Mouse (Mus musculus): ENCODE results near the gene Cd44. TPM values are rescaled to one million over a fixed set of nuclear protein-coding genes. Genes with fewer than 3 reads are reported as not detected.

Gene Cd44
- polyA plus RNA-seq, 1 experiment, result 19.3 TPM

GRCm38 (mm10) chr2:102798149-102798548 is 103.3 kb downstream of the Cd44 start:
- Histone ChIP-seq H3K36me3 (ENCODE audit: control insufficient read depth, insufficient read depth, low read length) (no peaks in the 10 kb centered on the region), H3K4me1 (replicated peaks; ENCODE audit: control insufficient read depth, insufficient read depth, low read length) (no peaks in the 10 kb centered on the region), H3K4me3 (ENCODE audit: control insufficient read depth, insufficient read depth, low read length) (no peak overlapping the region), H3K27me3 (ENCODE audit: control insufficient read depth, insufficient read depth, low read length) (no peaks in the 10 kb centered on the region), H3K27ac (ENCODE audit: control insufficient read depth, insufficient read depth, low read length) (no peak overlapping the region)
- WGBS, result 78% methylated on average over 2 of the region's 2 CpGs
- no peak for DNase-seq
- TF ChIP-seq POLR2A (IDR thresholded peaks at IDR 0.05; ENCODE audit: control insufficient read depth, extremely low read depth, insufficient read depth, low read length, poor library complexity) (no peak), CTCF (IDR thresholded peaks at IDR 0.05; ENCODE audit: borderline replicate concordance, control insufficient read depth, extremely low read depth, insufficient read depth, low read length, poor library complexity) (no peak)

- H3K4me1 ChIP-seq (replicated peaks; ENCODE audit: control insufficient read depth, insufficient read depth, low read length), result no peaks in the 10 kb centered on the region
- no peak overlapping the region for H3K27ac ChIP-seq (ENCODE audit: control insufficient read depth, insufficient read depth, low read length)
- no peak for TF ChIP-seq CTCF (IDR thresholded peaks at IDR 0.05; ENCODE audit: borderline replicate concordance, control insufficient read depth, extremely low read depth, insufficient read depth, low read length, poor library complexity)
- no peak for TF ChIP-seq POLR2A (IDR thresholded peaks at IDR 0.05; ENCODE audit: control insufficient read depth, extremely low read depth, insufficient read depth, low read length, poor library complexity)
- no peaks in the 10 kb centered on the region for H3K36me3 ChIP-seq (ENCODE audit: control insufficient read depth, insufficient read depth, low read length)
- WGBS, result 67% methylated on average over 3 of the region's 3 CpGs
- H3K4me3 ChIP-seq (ENCODE audit: control insufficient read depth, insufficient read depth, low read length), result no peak overlapping the region
- DNase-seq, result no peak
- H3K27me3 ChIP-seq (ENCODE audit: control insufficient read depth, insufficient read depth, low read length), result no peaks in the 10 kb centered on the region
Measured at GRCm38 (mm10) chr2:102795034-102795433, 106.4 kb downstream of the Cd44 start.

- WGBS, result 94% methylated on average over 6 of the region's 6 CpGs
- H3K36me3 ChIP-seq (ENCODE audit: control insufficient read depth, insufficient read depth, low read length), result no peaks in the 10 kb centered on the region
- no peak overlapping the region for H3K27ac ChIP-seq (ENCODE audit: control insufficient read depth, insufficient read depth, low read length)
- H3K27me3 ChIP-seq (ENCODE audit: control insufficient read depth, insufficient read depth, low read length), result no peaks in the 10 kb centered on the region
- no peak for DNase-seq
- no peak overlapping the region for H3K4me3 ChIP-seq (ENCODE audit: control insufficient read depth, insufficient read depth, low read length)
- H3K4me1 ChIP-seq (replicated peaks; ENCODE audit: control insufficient read depth, insufficient read depth, low read length), result no peaks in the 10 kb centered on the region
- TF ChIP-seq POLR2A (IDR thresholded peaks at IDR 0.05; ENCODE audit: control insufficient read depth, extremely low read depth, insufficient read depth, low read length, poor library complexity), result no peak
- TF ChIP-seq CTCF (IDR thresholded peaks at IDR 0.05; ENCODE audit: borderline replicate concordance, control insufficient read depth, extremely low read depth, insufficient read depth, low read length, poor library complexity), result no peak
Measured at GRCm38 (mm10) chr2:102792804-102793203, 108.7 kb downstream of the Cd44 start.

GRCm38 (mm10) chr2:102791641-102792040 is 109.8 kb downstream of the Cd44 start:
- no peak overlapping the region for H3K27ac ChIP-seq (ENCODE audit: control insufficient read depth, insufficient read depth, low read length)
- H3K27me3 ChIP-seq (ENCODE audit: control insufficient read depth, insufficient read depth, low read length), result no peaks in the 10 kb centered on the region
- H3K4me1 ChIP-seq (replicated peaks; ENCODE audit: control insufficient read depth, insufficient read depth, low read length), result no peaks in the 10 kb centered on the region
- no peak overlapping the region for H3K4me3 ChIP-seq (ENCODE audit: control insufficient read depth, insufficient read depth, low read length)
- TF ChIP-seq CTCF (IDR thresholded peaks at IDR 0.05; ENCODE audit: borderline replicate concordance, control insufficient read depth, extremely low read depth, insufficient read depth, low read length, poor library complexity) (no peak), POLR2A (IDR thresholded peaks at IDR 0.05; ENCODE audit: control insufficient read depth, extremely low read depth, insufficient read depth, low read length, poor library complexity) (no peak)
- H3K36me3 ChIP-seq (ENCODE audit: control insufficient read depth, insufficient read depth, low read length), result no peaks in the 10 kb centered on the region
- 45% methylated on average over 2 of the region's 2 CpGs for WGBS
- no peak for DNase-seq

GRCm38 (mm10) chr2:102785696-102786095 is 115.8 kb downstream of the Cd44 start:
- DNase-seq, result no peak
- WGBS, result 71% methylated on average over 4 of the region's 4 CpGs

GRCm38 (mm10) chr2:102782751-102783150 is 118.7 kb downstream of the Cd44 start:
- no peak for DNase-seq

More at GRCm38 (mm10) chr2:102785696-102786095, 115.8 kb downstream of the Cd44 start:
- Histone ChIP-seq H3K4me1 (replicated peaks; ENCODE audit: control insufficient read depth, insufficient read depth, low read length) (no peaks in the 10 kb centered on the region), H3K27ac (ENCODE audit: control insufficient read depth, insufficient read depth, low read length) (no peak overlapping the region), H3K4me3 (ENCODE audit: control insufficient read depth, insufficient read depth, low read length) (no peak overlapping the region), H3K36me3 (ENCODE audit: control insufficient read depth, insufficient read depth, low read length) (no peaks in the 10 kb centered on the region), H3K27me3 (ENCODE audit: control insufficient read depth, insufficient read depth, low read length) (no peaks in the 10 kb centered on the region)
- TF ChIP-seq POLR2A (IDR thresholded peaks at IDR 0.05; ENCODE audit: control insufficient read depth, extremely low read depth, insufficient read depth, low read length, poor library complexity) (no peak), CTCF (IDR thresholded peaks at IDR 0.05; ENCODE audit: borderline replicate concordance, control insufficient read depth, extremely low read depth, insufficient read depth, low read length, poor library complexity) (no peak)

GRCm38 (mm10) chr2:102778208-102778607 is 123.3 kb downstream of the Cd44 start:
- H3K4me1 ChIP-seq (replicated peaks; ENCODE audit: control insufficient read depth, insufficient read depth, low read length), result no peaks in the 10 kb centered on the region
- no peak for TF ChIP-seq POLR2A (IDR thresholded peaks at IDR 0.05; ENCODE audit: control insufficient read depth, extremely low read depth, insufficient read depth, low read length, poor library complexity)
- H3K27ac ChIP-seq (ENCODE audit: control insufficient read depth, insufficient read depth, low read length), result no peak overlapping the region
- H3K36me3 ChIP-seq (ENCODE audit: control insufficient read depth, insufficient read depth, low read length), result no peaks in the 10 kb centered on the region
- H3K4me3 ChIP-seq (ENCODE audit: control insufficient read depth, insufficient read depth, low read length), result no peak overlapping the region
- WGBS, result 90% methylated on average over 3 of the region's 3 CpGs
- no peak for DNase-seq
- H3K27me3 ChIP-seq (ENCODE audit: control insufficient read depth, insufficient read depth, low read length), result no peaks in the 10 kb centered on the region

More at GRCm38 (mm10) chr2:102782751-102783150, 118.7 kb downstream of the Cd44 start:
- TF ChIP-seq POLR2A (IDR thresholded peaks at IDR 0.05; ENCODE audit: control insufficient read depth, extremely low read depth, insufficient read depth, low read length, poor library complexity) (no peak), CTCF (IDR thresholded peaks at IDR 0.05; ENCODE audit: borderline replicate concordance, control insufficient read depth, extremely low read depth, insufficient read depth, low read length, poor library complexity) (no peak)
- WGBS, result 96% methylated on average over 7 of the region's 7 CpGs
- Histone ChIP-seq H3K36me3 (ENCODE audit: control insufficient read depth, insufficient read depth, low read length) (no peaks in the 10 kb centered on the region), H3K27ac (ENCODE audit: control insufficient read depth, insufficient read depth, low read length) (no peak overlapping the region), H3K4me3 (ENCODE audit: control insufficient read depth, insufficient read depth, low read length) (no peak overlapping the region), H3K4me1 (replicated peaks; ENCODE audit: control insufficient read depth, insufficient read depth, low read length) (no peaks in the 10 kb centered on the region), H3K27me3 (ENCODE audit: control insufficient read depth, insufficient read depth, low read length) (no peaks in the 10 kb centered on the region)

All from thymus, adult 2 months (tissue).